Mouse (Mus musculus) kidney, adult 2 months (tissue): ENCODE measurements at regions not wholly inside any gene's neighbourhood (a gene's known extent, or its start where the extent isn't known, plus 50 kb on each side); places are given as distances from the start of the nearest gene placed in this dataset.

Experiments used
- DNase-seq: peaks from one replicate; pipeline ENCODE4 v3.0.0; 2021
- H3K27ac ChIP-seq: fragments of 200-500 bp; 2 replicates; pipeline ENCODE4 v1.5.1; 2012; ENCODE audit warnings: low read depth, low read length, control low read depth, inconsistent platforms; ENCODE audit not compliant: insufficient read depth
- H3K27me3 ChIP-seq: fragments of 200-500 bp; replicated peaks from 2 replicates; pipeline ENCODE4 v1.6.1; 2012; ENCODE audit warnings: mild to moderate bottlenecking, moderate library complexity, low read length, inconsistent platforms; ENCODE audit not compliant: control insufficient read depth, insufficient read depth
- H3K36me3 ChIP-seq: fragments of 200-500 bp; 2 replicates; pipeline ENCODE4 v1.6.1; 2012; ENCODE audit warnings: mild to moderate bottlenecking, moderate library complexity, low read length, inconsistent platforms; ENCODE audit not compliant: control insufficient read depth, insufficient read depth
- H3K4me1 ChIP-seq: fragments of 200-500 bp; 2 replicates; pipeline ENCODE4 v1.6.1; 2011; ENCODE audit warnings: low read length; ENCODE audit not compliant: control insufficient read depth, insufficient read depth
- H3K4me3 ChIP-seq: fragments of 200-500 bp; 2 replicates; pipeline ENCODE4 v1.5.1; 2011; ENCODE audit warnings: mild to moderate bottlenecking, low read depth, low read length, control low read depth; ENCODE audit not compliant: insufficient read depth
- CTCF ChIP-seq: fragments of 200-500 bp; conservative IDR thresholded peaks from 2 replicates; pipeline ENCODE4 v1.5.1; 2011; ENCODE audit warnings: low read depth, mild to moderate bottlenecking, control low read depth, low read length, moderate library complexity, mixed read lengths; ENCODE audit not compliant: insufficient read depth, insufficient read length
- POLR2A ChIP-seq: fragments of 200-500 bp; IDR thresholded peaks from one replicate; pipeline ENCODE4 v1.6.1; 2011; ENCODE audit warnings: low read depth, low read length, control low read depth
- WGBS: fragments of 180-500 bp; shearing (Covaris S2); methylation state at CpG from one replicate; pipeline ENCODE4 v1.1.7; 2018; 5-methylcytosine and 5-hydroxymethylcytosine counted together

DNA sequence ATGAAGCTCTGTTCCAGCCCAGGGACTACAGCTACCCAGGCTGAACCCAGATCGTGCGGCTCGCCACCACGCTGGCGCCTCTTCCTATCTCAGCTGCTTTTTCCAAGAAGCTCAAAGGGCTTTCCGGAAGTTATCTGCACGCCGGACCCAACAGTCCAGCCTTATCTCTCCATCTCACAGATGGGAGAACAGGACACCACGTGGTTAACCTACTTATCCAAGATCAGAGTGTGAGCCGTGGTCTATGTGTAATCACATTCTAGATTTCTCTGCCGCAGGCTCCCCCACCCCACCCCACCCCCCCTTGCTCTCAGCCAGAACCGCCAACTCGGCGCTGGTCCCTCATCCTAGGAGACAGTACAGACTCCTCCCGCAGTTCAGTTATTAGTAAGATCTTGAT is 522.4 kb downstream of the Med13l start:
- H3K27me3 ChIP-seq, result no peaks in the 10 kb centered on the region; the same call in 1 of the 2 replicates
- no peaks in the 10 kb centered on the region for H3K36me3 ChIP-seq
- 51% methylated on average over 15 of the region's 15 CpGs for WGBS
- no peak for DNase-seq
- no peak overlapping the region for H3K4me3 ChIP-seq
- H3K4me1 ChIP-seq, result no peaks in the 10 kb centered on the region
- no peak overlapping the region for H3K27ac ChIP-seq
- TF ChIP-seq POLR2A, result no peak
- TF ChIP-seq CTCF, result no peak

DNA sequence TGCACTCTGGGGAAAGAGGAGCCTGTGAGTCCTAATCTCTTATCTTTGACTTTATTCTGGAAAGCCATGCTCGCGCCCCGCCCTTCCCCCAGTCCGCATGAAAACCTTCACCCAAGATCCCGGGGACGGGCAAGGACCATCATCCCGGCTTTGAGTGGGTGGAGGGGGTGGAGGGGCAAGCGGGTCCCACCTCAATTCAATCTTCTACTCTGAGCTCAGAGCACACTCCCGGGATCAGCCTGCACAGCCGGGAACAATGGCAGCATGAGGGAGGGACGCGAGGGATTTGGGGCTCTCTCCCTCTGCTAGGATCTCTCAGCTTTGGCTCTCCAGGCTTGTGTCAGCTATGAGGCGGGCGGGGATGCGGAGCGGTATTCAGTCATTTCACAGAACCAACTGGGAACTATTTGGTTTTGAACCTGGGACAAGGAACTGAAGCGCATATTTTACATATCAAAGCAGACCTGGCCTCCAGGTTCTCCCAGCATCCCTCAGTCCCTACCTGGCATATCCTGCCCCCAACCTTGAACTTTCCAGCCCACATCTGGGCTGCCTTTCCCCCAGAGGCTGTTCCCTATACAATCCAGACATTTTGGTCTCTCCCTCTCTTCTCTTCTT is 537.2 kb downstream of the Med13l start:
- Histone ChIP-seq H3K4me1 (no peaks in the 10 kb centered on the region), H3K36me3 (no peaks in the 10 kb centered on the region), H3K27me3 (no peaks in the 10 kb centered on the region), H3K4me3 (no peak overlapping the region), H3K27ac (no peak overlapping the region)
- WGBS, result 9% methylated on average over 17 of the region's 17 CpGs
- TF ChIP-seq CTCF (no peak), POLR2A (no peak)
- DNase-seq, result no peak

DNA sequence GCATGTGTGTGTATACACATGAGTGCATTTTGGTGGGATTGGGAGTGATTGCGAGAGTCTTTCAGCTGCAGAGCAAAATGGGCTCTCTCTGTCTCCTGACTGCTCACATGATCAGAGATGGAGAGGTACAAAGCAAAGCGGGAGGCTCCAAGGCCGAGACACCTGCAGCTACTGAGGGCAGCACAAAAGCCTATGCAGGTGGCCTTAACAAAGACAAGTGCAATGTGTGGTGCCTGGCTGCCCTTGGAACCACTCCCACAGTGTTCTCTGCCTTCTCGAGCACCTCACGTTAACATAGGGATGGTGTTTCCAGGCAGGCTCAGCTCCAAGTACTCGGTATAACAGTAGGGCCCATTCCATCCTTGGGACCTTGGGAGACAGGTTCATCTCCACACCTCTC is 539.3 kb downstream of the Med13l start:
- Histone ChIP-seq H3K36me3 (no peaks in the 10 kb centered on the region), H3K27ac (no peak overlapping the region), H3K4me3 (no peak overlapping the region), H3K4me1 (no peaks in the 10 kb centered on the region), H3K27me3 (no peaks in the 10 kb centered on the region)
- WGBS, result 84% methylated on average over 6 of the region's 6 CpGs
- no peak for DNase-seq
- TF ChIP-seq CTCF, result no peak
- no peak for TF ChIP-seq POLR2A

DNA sequence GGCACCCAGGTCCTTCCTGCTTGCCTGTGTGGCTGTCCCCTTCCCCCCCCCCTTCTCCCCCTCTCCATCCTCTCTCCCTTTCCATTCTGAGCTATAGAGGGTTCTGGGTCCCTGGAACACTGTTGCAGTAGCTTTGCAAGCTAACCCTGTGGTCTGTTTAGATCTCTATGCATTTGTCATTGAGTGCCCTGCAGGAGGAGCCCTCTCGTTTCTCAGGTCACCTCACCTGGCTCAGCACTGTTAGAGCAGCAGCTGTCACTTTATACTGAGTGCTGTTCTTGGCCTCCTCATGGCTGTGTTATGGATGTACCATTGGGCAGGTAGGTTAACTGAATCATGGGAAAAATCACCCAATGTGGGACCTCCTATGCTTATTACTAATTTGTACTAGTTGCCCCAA is 543.0 kb downstream of the Med13l start:
- DNase-seq, result no peak
- H3K27ac ChIP-seq, result no peak overlapping the region
- TF ChIP-seq POLR2A, result no peak
- H3K36me3 ChIP-seq, result no peaks in the 10 kb centered on the region
- 50% methylated on average over 1 of the region's 1 CpGs for WGBS
- H3K4me3 ChIP-seq, result no peak overlapping the region
- H3K4me1 ChIP-seq, result no peaks in the 10 kb centered on the region
- no peaks in the 10 kb centered on the region for H3K27me3 ChIP-seq

DNA sequence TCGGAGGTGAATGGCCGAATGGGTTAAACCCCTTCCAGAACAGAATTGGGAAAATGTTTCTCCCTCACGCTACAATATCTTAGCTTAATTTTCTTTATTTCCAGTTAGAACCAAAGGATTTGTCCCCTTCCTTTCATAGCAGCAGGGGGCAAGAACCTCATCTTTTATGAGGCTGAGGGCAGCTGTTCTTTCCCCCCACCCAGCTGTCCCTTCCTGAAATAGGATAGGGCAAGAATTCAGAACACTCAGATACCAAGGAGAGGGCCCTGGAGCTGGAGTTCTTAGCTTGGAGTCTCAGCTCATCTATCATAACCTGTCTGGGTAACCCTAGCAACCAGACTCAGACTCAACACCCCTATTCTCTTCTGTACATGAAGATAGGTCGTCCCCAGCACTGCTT is 547.4 kb downstream of the Med13l start:
- Histone ChIP-seq H3K27me3 (no peaks in the 10 kb centered on the region), H3K27ac (no peak overlapping the region), H3K4me3 (no peak overlapping the region), H3K36me3 (no peaks in the 10 kb centered on the region), H3K4me1 (no peaks in the 10 kb centered on the region)
- DNase-seq, result no peak
- 77% methylated on average over 4 of the region's 4 CpGs for WGBS
- TF ChIP-seq POLR2A, result no peak
- TF ChIP-seq CTCF, result no peak

DNA sequence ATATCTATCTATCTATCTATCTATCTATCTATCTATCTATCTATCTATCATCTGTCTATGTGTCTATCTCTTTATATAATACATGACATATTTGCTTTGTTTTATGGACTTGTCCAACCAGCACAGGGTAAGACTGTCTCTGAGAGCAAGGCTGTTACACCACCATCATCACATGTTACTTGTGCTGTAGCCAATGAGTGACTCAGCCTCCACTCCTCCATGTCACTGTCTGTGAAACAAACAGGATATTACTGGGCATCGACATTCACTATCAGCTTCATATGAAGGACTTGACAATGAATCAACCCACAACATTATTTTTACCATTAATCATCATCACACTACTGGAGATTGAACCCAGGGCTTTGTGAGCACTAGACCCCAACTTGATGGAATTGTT is 549.0 kb downstream of the Med13l start:
- Histone ChIP-seq H3K36me3 (no peaks in the 10 kb centered on the region), H3K27me3 (no peaks in the 10 kb centered on the region), H3K4me1 (no peaks in the 10 kb centered on the region), H3K4me3 (no peak overlapping the region), H3K27ac (no peak overlapping the region)
- TF ChIP-seq POLR2A (no peak), CTCF (no peak)
- WGBS, result 80% methylated on average over 1 of the region's 1 CpGs
- DNase-seq, result no peak

DNA sequence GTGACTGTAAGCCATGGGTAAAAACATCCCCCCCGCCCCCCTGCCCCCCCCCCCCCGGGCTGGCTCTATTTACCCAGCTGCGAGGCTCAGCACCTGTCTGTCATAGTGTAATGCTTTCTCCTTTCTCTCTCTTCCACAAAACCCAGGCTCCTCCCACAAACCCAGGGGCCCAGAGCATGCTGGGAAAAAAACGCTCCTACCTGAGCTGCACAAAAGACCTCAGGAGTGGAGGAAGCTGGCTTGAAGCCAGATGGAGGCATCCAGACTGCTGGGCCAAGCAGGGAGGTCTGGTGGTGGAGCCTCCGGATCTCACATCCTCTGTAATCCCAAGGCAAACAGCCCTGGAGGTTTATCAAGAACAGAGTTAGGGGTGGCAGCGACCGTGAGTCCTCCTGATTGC is 553.6 kb downstream of the Med13l start:
- no peak for DNase-seq
- Histone ChIP-seq H3K4me3 (no peak overlapping the region), H3K27me3 (no peaks in the 10 kb centered on the region), H3K4me1 (no peaks in the 10 kb centered on the region), H3K36me3 (no peaks in the 10 kb centered on the region), H3K27ac (no peak overlapping the region)
- WGBS, result 69% methylated on average over 7 of the region's 7 CpGs
- no peak for TF ChIP-seq CTCF

DNA sequence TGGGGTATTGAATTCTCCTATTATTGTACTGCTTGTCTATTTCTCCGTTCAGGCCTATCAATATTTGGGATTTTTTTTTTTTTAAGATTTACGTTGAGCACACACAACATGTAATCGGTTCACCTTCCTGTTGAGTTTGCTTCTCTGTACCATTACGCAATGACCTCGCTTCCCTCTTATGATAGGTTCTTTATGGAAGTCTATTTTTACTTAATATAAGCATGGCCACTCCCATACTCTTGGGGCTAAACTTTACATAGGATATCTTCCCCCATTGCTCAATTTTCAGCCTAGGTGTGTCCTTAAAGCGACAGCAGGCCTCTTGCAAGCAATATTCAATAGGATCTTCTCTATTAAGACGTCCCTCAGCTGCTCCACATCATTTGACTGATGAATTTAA is 544.7 kb upstream of the Tbx3 start:
- TF ChIP-seq POLR2A, result no peak
- TF ChIP-seq CTCF, result no peak
- WGBS, result 94% methylated on average over 7 of the region's 7 CpGs
- no peak for DNase-seq
- H3K36me3 ChIP-seq, result no peaks in the 10 kb centered on the region
- H3K27me3 ChIP-seq, result no peaks in the 10 kb centered on the region
- H3K27ac ChIP-seq, result no peak overlapping the region
- no peaks in the 10 kb centered on the region for H3K4me1 ChIP-seq
- H3K4me3 ChIP-seq, result no peak overlapping the region
